Mouse (Mus musculus) kidney, postnatal 14 days (tissue): ENCODE data around the gene Gnao1.

Experiments used
- DNase-seq: peaks from one replicate; pipeline ENCODE4 v3.0.0; 2022; ENCODE audit warnings: mixed read lengths

The Gnao1 gene

DNA sequence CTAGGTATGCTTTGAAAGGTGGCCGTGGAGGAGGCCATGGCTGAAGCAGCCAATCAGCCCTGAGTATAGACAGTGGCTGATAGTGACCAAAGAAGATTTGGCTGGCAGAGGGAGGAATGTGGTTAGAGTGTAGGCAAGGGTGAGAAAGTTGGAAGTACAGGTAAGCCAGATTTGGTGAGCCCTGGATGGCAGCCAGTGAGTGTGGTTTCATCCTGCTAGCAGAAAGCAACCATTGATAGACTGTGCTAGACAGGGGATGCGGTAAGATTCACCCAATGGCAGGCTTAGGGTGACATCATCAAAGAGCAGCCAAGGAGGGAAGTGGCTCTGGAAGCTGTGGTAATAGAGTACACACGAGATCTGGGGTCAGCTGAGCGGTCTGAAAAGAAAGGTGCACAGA, 88.8 kb downstream of the Gnao1 start:
- DNase-seq, result no peak

DNA sequence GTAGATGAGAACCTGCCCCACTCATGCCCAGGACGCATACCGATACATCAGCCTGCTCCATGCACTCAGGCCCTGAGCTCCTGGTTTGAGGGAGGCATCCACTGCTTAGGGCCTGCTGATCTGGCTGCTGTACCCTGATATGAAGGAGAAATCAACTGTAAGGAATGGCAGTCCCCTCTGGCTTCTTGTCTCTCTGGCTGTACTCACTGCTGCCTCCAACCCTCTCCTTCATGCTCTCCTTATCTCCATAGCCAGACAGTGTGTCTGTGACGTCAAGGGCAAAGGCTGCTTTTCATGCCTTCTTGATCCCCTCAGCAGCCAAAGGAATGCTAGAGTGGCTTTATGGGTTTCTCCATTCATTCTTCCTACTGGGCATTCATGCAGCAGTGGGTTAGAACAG, 92.3 kb downstream of the Gnao1 start:
- DNase-seq, result no peak

DNA sequence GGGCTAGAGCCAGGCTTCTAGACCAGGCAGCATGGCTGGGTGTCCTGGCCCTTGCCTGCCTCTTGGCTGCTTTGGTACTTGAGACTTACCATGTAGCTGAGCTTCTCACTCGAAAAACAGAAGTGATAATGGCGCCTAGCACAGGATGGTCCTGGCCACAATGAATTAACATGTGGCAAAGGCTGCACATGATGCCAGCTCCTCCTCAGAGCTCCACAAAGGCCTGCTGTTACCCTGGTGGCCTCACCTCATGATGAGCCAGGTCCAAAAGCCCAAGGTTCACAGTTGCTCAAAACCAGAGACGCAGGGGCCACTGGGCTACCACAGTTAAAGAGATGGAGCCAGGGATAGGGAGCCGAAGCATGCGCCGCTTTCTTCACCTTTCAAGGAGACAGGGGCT, 97.2 kb downstream of the Gnao1 start:
- DNase-seq, result no peak

DNA sequence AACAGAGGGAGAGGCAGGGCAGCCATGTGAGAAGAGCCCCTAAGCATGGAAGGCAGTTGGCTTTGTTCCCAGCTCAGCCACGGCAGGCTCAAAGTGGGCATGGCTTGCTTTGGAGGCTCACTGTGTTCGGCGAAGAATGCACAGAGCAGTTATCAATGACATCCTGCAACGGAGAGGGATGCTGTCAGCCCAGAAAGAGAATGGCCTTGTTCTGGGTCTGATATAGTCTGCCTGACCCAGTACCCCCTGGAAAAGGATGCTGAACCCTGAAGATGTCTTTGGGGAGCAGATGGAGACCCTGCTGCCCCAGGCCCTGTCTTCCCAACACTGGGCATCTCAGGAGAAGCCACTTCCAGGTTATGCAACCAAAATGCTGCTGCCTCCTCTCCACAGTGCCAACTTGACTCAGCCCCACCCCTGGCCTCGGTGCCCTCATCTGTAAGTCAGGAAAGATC, 98.2 kb downstream of the Gnao1 start:
- DNase-seq, result no peak

DNA sequence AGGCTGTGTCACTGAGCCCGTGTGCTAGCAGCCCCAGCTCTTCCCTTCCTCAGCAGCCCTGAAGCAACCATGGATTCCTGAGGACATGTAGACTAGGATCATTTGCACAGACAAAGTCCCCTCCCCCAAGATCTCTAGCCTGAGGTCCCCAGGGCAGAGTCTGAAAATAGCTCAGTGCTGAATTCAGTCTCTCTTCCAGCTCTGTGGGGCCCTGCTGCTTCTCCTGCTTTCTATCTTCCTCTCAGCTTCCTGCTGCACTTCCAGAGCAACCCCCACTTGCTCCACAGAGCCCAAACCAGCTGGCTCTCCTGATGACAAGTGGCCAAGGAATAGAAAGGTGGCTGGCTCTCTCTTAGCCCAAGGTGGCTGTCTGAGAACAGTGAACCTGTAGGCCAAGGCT, 98.8 kb downstream of the Gnao1 start:
- peak; percentile 19 for DNase-seq

DNA sequence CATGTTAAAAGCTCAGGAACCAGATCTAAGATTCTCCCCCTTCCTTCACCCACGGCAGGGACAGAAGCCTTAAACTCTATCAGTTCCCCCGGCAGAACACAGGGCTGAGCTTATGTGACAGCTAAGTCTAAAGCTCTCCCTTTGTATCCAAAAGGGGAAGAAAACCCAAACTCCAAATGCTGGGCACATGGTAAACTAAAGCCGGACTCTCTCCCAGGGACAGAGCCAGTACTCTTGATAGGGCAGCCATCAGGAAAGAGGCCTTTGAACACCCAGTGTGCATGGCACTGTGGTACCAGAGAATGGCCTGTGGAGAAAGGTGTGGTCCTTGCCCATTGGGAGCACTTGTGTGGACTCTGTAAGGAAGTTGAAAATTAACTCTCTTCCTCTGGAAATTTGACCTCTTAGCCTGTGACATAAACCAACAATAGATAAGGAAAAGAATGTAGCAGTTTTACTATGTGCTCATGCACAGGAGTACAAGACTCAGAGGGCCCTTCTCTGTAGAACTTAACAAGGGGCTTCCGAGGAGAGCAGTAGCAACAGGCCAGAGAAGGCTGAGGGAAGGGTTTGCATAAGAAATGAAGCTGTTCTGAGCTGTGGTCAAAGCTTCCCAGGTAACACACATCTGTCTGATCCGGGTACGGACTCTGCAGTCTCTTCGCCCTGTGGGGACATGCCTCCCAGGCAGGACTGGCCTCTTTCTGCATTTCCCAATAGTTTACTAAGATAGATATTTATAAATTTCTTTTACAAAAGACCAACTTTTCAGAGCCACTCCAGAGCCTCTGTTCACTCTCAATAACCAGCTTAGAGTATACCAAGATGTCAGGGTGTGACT, 102.2 kb downstream of the Gnao1 start:
- DNase-seq, result no peak

DNA sequence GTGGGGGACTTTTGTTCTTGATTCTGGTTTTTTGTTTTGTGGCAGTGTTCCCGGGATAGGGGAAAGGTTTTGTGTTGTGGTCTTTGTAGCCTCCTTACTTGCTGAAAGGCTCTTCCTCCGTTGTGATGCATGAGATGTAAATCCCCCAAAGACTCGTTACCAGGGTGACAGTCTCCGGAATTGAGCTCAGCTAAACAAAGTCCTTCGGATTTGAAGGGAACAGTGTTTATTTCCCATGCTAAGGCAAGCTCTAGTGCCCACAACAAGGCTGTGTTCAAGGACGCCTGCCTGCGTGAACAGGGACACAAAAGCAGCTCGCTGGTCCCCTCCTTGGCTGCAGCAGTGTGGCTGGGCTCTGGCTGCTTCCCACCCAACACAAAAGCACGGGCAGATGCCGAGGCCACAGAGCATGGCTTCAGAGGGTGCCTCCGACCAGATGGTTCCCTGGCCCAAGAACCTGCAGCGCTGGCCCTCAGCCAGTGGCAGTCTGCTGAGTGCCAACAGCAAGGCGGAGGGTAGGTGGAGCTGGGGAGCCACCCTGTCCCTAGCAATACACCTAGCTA, 108.2 kb downstream of the Gnao1 start:
- peak; percentile 24 for DNase-seq

DNA sequence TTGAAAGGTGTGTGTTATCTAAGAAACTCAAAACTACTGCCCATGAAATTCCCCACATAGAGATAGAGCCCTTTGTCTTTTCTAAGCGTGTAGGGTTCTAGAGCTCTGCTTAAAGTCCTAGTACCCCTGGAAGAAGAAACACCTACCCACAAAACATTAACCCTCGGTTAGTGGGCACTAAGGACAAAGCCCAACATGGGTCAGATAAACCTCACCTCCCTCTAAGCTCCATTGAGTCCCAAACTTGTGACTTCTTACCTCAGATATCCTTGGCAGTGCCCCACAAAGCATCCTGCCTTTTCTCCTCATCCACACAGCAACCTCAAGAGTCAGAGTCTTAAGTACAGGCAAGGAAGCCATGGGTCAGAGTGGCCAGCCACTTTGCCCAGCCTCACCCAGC, 108.8 kb downstream of the Gnao1 start:
- no peak for DNase-seq

DNA sequence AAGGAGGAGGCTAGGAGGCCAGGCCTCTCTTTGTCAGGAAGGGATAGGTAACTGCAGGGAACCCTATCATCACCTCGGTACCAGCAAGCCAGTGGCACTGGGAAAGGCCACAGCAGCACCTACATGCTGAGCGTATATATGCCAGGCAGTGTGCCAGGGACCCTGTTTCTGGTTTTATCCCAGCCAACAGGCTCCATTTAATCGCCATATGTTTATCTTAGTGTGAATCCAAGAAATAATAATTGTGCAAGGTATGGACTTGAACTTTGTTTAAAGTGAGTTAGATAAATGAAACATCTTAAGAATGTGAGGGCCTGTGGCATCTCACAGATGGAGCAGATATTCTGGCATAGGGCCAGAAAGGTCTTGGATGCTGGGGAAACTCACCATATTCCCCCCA, 109.7 kb downstream of the Gnao1 start:
- DNase-seq, result no peak

DNA sequence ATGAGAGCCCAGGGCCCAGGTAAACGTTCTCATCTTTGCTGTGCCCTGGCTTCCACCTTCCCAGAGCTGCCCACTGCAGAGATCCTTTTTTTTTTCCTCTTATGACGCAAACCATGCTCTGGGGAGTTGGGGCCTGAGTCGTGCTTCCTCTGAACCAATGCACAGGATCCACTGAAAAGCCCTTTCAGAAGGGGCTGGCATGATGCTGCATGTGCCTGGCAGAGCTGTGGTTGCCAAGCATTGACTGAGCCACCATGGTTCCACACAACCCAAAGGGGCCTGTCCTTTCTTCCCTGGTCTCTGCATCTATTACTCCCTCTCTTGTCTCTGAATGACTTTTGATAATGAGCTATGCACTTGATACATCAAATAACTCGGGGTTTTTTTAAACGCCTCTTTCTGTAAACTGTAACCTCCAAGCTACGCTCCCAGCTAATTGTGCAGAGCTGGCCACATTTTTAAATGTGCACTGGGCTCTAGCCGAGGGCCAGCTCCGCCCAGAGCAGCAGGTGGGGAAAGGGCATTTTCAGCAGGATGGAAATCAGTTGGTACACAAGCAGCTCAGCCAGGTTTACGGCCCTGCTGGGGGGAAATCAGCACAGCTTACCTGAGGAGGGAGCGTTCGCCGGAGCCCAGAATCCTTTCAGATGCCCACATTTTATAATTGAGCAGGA, 110.3 kb downstream of the Gnao1 start:
- DNase-seq, result no peak

DNA sequence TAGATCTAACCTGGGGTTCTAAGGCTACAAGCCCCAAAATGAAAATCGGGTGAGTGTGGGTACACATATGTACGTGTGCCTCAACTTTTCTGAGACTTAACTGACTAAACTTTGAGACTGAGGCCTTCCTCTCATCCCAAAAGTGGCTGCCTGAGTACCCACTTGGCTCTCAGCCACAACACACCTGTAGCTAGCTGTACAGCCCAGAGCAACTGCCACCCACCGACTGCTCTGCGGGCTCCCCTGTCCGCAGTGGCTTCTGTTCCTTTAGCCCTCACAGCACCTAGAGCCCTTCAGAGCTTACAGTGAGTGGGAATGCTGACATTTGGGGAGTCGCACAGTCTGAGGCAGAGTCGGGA, 110.8 kb downstream of the Gnao1 start:
- no peak for DNase-seq

DNA sequence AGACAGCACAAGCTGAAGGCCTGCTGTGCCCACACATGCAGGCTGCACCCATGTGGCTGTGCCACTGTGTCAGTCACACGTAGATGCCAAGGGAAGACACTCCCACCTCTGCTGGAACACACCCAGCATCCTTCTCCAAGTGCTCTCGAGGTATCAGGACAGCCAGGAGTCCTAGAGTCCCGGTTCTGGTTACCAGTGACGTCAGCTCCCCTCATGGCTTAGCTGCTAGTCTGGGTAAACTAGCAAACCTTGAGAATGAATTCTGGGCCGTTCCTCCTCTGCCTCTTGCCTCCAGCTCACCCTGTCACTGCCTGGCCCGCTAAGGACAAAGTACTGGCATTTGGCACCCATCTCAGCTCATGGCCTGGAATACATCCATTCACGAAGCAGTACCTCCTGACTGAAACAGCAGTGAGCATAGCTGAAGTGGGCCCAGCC, 114.2 kb downstream of the Gnao1 start:
- DNase-seq, result no peak

DNA sequence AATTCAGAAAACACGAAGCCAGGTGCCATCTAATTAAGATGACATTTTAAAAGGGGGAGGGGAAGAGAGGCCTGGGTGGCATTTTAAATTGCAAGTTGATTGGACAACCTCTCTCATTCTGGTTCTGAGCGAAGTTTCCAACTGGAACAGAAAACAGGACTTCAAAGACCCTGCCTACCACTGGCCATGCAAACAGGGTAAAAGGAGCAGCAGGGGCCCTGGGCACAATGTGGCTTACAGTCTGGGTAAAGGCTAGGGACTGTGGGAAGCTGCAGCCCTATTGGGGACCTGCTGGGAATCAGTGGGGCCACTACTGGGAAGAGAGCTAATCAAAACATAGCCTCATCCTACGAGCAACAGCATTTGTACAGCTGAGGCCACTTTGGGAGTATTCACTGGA, 115.7 kb downstream of the Gnao1 start:
- DNase-seq, result no peak

DNA sequence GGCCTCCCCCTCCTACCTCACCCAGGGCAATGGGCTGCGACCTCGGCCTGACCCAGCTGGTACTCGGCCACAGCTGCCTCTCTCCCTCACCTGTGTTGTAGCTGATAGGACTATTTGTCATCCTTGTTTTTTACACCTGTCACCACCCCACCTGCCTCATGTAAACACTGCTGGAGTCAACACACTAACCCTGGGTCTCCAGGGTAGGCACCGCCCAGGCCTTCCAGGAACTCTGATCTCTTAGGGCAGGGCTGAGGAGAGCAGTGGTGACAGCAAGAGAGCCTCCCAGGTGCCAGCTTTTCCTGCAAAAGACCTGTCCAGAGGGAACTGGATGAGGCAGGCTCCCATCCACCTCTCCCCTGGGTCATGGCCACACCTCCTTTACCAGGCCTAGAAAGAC, 119.5 kb downstream of the Gnao1 start:
- DNase-seq, result no peak

DNA sequence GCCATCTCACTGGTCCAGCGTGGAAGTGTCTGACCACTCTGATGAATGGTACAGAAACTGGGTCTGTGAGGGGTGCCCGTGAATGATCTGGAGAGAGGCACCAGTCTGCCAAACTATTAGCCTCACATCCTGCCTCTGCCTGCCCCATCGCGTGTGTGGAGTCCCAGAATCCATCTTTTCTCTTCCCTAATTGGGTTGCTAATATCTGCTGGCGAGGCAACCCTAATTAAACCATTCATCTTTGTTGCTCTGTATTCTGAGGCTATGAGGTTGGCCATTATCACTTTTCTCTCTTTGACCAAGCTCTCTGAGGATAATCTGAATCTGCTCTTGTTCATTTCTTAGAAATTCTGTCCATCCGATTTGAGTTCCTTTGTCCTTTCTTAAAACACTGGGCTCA, 121.6 kb downstream of the Gnao1 start:
- DNase-seq, result no peak

DNA sequence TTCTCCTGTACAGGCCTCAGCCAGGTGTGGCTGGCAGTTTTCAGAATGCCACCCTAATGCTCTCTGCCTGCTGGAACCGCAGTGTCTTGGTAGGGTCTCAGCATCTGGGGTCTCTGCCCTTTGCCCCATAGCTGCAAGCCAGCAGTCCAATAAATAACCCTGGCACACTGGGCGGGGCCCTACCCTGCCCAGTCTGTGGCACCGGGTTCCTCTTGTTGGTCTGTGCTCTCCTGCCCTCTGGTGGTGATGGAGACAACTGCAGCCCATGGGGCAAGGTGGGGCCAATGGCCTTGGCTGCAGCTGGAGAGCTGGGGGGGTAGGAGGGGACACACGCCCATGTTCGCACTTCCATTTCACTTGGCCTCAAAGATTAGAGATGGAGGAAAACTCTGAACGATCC, 123.1 kb downstream of the Gnao1 start:
- peak; percentile 68 for DNase-seq

DNA sequence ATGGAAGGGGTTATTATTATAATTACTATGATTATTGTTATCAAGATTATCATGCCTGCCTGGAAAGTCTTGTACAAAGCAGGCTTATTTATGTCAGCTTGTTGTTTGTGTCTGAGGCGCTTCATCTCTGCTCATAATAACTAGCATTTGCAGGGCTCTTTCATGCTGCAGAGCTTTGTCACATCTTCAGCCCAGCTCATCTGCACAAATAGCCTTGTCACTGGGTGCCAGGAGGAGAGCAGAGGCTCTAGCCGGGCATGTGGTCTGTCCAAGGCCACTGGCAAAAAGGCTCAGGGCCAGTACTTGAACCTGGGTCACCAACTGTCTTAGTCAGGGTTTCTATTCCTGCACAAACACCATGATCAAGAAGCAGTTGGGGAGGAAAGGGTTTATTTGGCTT, 123.5 kb downstream of the Gnao1 start:
- DNase-seq, result no peak

DNA sequence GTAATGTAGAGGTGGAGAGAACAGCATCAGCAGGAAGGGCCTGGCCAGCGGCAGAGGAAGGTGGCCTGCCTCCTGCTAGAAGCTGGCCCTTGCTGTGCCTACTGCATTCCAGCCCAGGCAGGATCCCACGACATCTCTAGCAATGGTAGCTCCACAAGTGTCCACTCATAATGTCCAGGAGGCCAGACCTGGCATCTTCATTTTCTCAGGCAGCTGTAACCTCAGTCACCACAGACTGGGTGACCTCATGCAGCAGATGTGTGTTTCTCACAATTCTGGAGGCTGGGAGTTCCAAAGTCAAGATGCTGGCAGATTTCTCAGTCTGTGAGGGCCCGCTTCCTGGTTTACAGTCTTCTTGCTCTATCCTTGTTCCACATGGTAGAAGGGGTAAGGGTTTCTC, 128.4 kb downstream of the Gnao1 start:
- no peak for DNase-seq

DNA sequence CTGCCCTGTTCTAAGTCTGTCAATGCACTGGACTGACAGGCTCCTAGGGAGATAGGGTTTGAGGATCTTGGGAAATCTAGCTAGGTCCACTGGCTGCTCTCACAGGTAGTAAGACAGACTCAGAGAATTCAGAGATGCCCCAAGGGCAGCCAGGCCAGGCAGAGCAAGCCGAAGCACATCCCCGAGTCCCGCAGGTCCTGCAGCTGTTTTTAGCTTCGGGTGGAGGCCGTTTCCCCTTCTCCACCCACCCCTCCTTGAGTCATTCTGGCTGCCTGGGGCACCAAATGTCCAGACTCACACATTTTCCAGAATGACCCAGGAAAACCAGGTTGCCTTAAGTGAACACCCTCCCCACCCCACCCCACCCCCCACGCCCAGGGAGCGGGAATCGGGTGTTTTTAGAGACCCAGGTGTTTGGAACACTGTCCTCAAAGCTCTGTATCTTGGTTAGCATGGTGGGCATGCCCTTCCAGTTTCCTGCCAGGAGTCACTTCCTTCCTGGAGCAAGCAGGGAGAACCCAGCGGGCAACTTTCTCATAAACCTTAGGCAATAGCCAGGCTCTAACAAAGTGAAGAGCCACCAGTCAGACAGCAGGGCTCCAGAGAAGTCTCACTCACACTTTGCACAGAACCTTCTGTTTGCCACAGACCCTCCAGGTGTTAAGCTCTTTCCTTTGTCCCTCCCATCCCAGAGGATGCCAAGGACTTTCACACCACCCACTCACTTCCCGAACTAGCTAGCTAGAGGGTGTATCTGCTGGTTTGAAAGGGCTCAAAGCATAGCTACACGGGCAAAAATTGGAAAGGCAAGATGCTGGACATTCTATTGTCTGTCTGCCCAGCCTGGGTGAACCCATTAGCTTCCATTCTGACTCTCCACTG, 131.0 kb downstream of the Gnao1 start:
- no peak for DNase-seq

DNA sequence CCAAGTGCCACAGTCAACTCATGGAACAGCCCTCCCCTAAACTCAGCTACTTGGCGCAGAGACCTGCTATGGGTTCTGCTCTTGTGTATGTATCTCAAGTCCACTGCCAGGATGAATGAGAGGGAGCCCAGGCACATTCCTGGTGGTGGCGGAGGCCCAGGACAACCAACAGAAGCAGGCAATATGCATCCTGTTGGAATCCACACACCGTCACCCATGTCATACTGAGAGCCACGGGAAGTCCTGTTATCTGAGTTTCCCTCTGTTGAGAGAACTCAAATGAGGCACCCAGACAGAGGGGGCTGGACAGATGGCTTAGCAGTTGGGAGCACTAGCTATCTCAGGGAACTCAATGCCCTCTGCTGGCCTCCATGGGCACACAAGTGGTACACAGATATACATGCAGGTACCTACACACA, 131.9 kb downstream of the Gnao1 start:
- no peak for DNase-seq

DNA sequence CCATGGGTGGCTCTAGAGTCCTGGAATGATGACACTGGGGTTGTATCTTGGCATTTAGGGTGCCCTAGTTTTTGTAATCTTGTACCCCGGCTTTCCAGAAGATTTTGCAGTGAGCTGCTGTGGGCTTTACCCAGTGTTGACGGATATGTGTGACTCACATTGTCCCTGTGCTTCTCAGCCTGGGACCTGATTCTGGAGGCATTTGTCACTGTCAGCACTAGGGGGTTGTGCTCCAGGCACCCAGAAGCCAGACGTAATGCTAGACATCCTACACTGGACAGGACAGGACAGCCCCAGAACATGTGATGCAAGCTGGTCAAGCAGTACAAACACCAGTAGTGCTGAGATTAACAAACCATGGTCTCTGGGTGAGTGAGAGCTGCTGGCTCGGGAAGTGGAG, 136.0 kb downstream of the Gnao1 start:
- DNase-seq, result no peak

DNA sequence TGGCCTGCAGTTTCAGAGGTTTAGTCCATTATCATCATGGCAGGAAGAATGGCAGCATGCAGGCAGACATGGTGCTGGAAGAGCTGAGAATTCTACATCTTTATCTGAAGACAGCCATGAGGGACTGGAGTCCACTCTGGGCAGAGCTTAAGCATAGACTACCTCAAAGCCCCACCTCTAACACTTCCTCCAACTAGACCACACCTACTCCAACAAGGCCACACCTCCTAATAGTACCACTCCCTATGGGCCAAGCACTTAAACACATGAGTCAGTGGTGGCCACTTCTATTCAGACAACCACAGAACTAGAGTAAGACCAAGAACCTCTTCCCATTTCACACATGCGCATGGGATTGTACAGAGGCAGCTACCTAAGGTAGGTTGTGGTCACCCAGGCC, 136.6 kb downstream of the Gnao1 start:
- no peak for DNase-seq

DNA sequence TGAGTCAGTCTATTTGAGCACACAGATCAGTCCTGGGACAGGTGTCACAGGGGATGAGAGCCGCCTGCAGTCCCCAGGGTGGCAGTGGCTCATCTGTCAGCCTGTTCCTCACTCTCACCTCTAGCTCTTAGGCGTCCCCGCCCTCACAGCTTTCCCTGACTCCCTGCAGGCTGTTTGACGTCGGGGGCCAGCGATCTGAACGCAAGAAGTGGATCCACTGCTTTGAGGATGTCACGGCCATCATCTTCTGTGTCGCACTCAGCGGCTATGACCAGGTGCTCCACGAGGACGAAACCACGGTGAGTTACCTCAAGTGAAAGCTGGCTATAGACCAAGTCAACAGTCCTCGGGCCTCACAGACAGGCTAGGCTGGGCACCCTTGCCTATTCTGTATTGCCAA, 140.4 kb downstream of the Gnao1 start:
- no peak for DNase-seq
